Mouse (Mus musculus) embryonic facial prominence, embryonic 14.5 days (tissue): ENCODE data around the gene Mid1. TPM values are rescaled to one million over a fixed set of nuclear protein-coding genes. Genes with fewer than 3 reads are reported as not detected.
"Not testable (repeated sequence)": the region's sequence is repeated elsewhere in the genome, so short reads cannot be mapped to it uniquely, and the experiment has no call there.

Experiments
- ATAC-seq: fragments of 200-750 bp; cut with Nextera tagmentation; 2 replicates; pipeline ENCODE4 v1.8.0; 2017; ENCODE audit warnings: low read depth, moderate number of reproducible peaks, moderate TSS enrichment
- DNase-seq: peaks from one replicate; pipeline ENCODE4 v3.0.0-alpha.2; 2015; ENCODE audit warnings: low spot score
- H3K27ac ChIP-seq: fragments of 300-500 bp; sonication (generic); replicated peaks from 2 replicates; pipeline ENCODE4 v1.5.1; 2014; ENCODE audit warnings: low read depth, mild to moderate bottlenecking, low read length, moderate library complexity
- H3K27me3 ChIP-seq: fragments of 300-500 bp; sonication (generic); replicated peaks from 2 replicates; pipeline ENCODE4 v1.6.1; 2014; ENCODE audit warnings: low read length; ENCODE audit not compliant: control insufficient read depth, insufficient read depth
- H3K36me3 ChIP-seq: fragments of 300-500 bp; sonication (generic); 2 replicates; pipeline ENCODE4 v1.6.1; 2014; ENCODE audit warnings: low read length, mixed read lengths; ENCODE audit not compliant: control insufficient read depth, insufficient read depth
- H3K4me1 ChIP-seq: fragments of 300-500 bp; sonication (generic); 2 replicates; pipeline ENCODE4 v1.6.1; 2014; ENCODE audit warnings: antibody characterized with exemption, low read length; ENCODE audit not compliant: control insufficient read depth, insufficient read depth
- H3K4me2 ChIP-seq: fragments of 300-500 bp; sonication (generic); 2 replicates; pipeline ENCODE4 v1.6.1; 2014; ENCODE audit warnings: low read depth, mild to moderate bottlenecking, low read length, moderate library complexity, mixed read lengths
- H3K4me3 ChIP-seq: fragments of 300-500 bp; sonication (generic); 2 replicates; pipeline ENCODE4 v1.5.1; 2014; ENCODE audit warnings: low read depth, mild to moderate bottlenecking, low read length
- H3K9ac ChIP-seq: fragments of 300-500 bp; sonication (generic); 2 replicates; pipeline ENCODE4 v1.6.1; 2014; ENCODE audit warnings: low read depth, mild to moderate bottlenecking, low read length, moderate library complexity, mixed read lengths
- H3K9me3 ChIP-seq: fragments of 300-500 bp; sonication (generic); 2 replicates; pipeline ENCODE4 v1.6.1; 2016; ENCODE audit warnings: low read length; ENCODE audit not compliant: control insufficient read depth
- WGBS: fragments of 180-500 bp; shearing (Covaris S2); extraction: QIAGEN DNeasy Blood & Tissue Kit; methylation state at CpG from one replicate; pipeline ENCODE4 v1.1.7; 2014; 5-methylcytosine and 5-hydroxymethylcytosine counted together
- polyA plus RNA-seq: library from polyadenylated mRNA; unstranded; fragments of >200 nt; fragmentation: Nextera tagmentation; extraction: Ambion mirVana; gene quantifications from 2 replicates; pipeline ENCODE4 v1.2.1, GENCODE M21; 2014

Gene Mid1
- polyA plus RNA-seq, 1 experiment from 2014 or later, result 10.4 TPM

GRCm38 (mm10) chrX:170009016-170009750 lies 324.2 kb downstream of the Mid1 start, which contains the start of gene Gm21887:
Gene Gm21887 (plus strand): TSS chrX:170009659.
- DNase-seq, result peak; percentile 97
- not testable (repeated sequence) for H3K27me3 ChIP-seq, H3K4me1 ChIP-seq
- 80% methylated on average over 114 of the region's 118 CpGs for whole genome bisulfite sequencing
- Histone ChIP-seq H3K4me3 (peak within 1 kb of the TSS; percentile 53), H3K9me3 (peaks cover 60% of the 10 kb centered on the region), H3K9ac (peak within 1 kb of the TSS; percentile 85), H3K36me3 (peaks cover 31% of the 10 kb centered on the region), H3K4me2 (peak within 1 kb of the TSS; percentile 49), H3K27ac (peak within 1 kb of the TSS; percentile 93)
- peak; percentile 88 for ATAC-seq

GRCm38 (mm10) chrX:170009801-170010221 lies 324.8 kb downstream of the Mid1 start:
- Histone ChIP-seq H3K4me3 (peak overlapping the region; percentile 53), H3K9ac (peak overlapping the region; percentile 85), H3K27ac (peak overlapping the region; percentile 93), H3K36me3 (peaks cover 32% of the 10 kb centered on the region), H3K4me2 (peak overlapping the region; percentile 18; the same call in 1 of the 2 replicates), H3K9me3 (peaks cover 56% of the 10 kb centered on the region)
- WGBS, result 66% methylated on average over 25 of the region's 25 CpGs
- DNase-seq, result peak; percentile 100
- ATAC-seq, result peak; percentile 97
- H3K27me3 ChIP-seq, H3K4me1 ChIP-seq: not testable (repeated sequence)

- H3K9me3 ChIP-seq, result peaks cover 47% of the 10 kb centered on the region
- not testable (repeated sequence) for DNase-seq, H3K4me1 ChIP-seq, H3K27me3 ChIP-seq
- H3K36me3 ChIP-seq, result peaks cover 32% of the 10 kb centered on the region
- peak; percentile 4; the same call in 1 of the 2 replicates for ATAC-seq
- H3K9ac ChIP-seq, result peak overlapping the region; percentile 5; the same call in 1 of the 2 replicates
- H3K4me3 ChIP-seq, result peak overlapping the region; percentile 53
- WGBS, result 86% methylated on average over 97 of the region's 97 CpGs
- H3K27ac ChIP-seq, result peak overlapping the region; percentile 8
- peak overlapping the region; percentile 49 for H3K4me2 ChIP-seq
These were observed 325.9 kb downstream of the Mid1 start for GRCm38 (mm10) chrX:170010581-170011528.

- Histone ChIP-seq H3K9me3 (peaks cover 45% of the 10 kb centered on the region), H3K36me3 (peaks cover 32% of the 10 kb centered on the region)
- not testable (repeated sequence) for H3K4me1 ChIP-seq, H3K27me3 ChIP-seq, ATAC-seq, H3K4me2 ChIP-seq, H3K27ac ChIP-seq, H3K9ac ChIP-seq, H3K4me3 ChIP-seq, DNase-seq
- WGBS, result 95% methylated on average over 9 of the region's 10 CpGs
These were observed 326.5 kb downstream of the Mid1 start for GRCm38 (mm10) chrX:170011529-170011879.

GRCm38 (mm10) chrX:170013421-170013820 lies 328.4 kb downstream of the Mid1 start:
- H3K36me3 ChIP-seq, result peaks cover 43% of the 10 kb centered on the region
- H3K4me3 ChIP-seq, H3K4me1 ChIP-seq, H3K9ac ChIP-seq, H3K27ac ChIP-seq, ATAC-seq, H3K4me2 ChIP-seq, H3K27me3 ChIP-seq, DNase-seq: not testable (repeated sequence)
- peaks cover 34% of the 10 kb centered on the region for H3K9me3 ChIP-seq
- 84% methylated on average over 13 of the region's 13 CpGs for WGBS

- Histone ChIP-seq H3K36me3 (peaks cover 50% of the 10 kb centered on the region), H3K9me3 (peaks cover 34% of the 10 kb centered on the region)
- H3K4me2 ChIP-seq, H3K4me1 ChIP-seq, DNase-seq, H3K4me3 ChIP-seq, H3K27me3 ChIP-seq, ATAC-seq, H3K27ac ChIP-seq, H3K9ac ChIP-seq: not testable (repeated sequence)
- WGBS, result 95% methylated on average over 12 of the region's 13 CpGs
These were observed 329.0 kb downstream of the Mid1 start for GRCm38 (mm10) chrX:170014038-170014437.

GRCm38 (mm10) chrX:170015883-170016282 lies 330.9 kb downstream of the Mid1 start:
- peaks cover 55% of the 10 kb centered on the region for H3K36me3 ChIP-seq

More at GRCm38 (mm10) chrX:170015883-170016282, 330.9 kb downstream of the Mid1 start:
- ATAC-seq, H3K27me3 ChIP-seq, H3K27ac ChIP-seq, H3K4me2 ChIP-seq, H3K9ac ChIP-seq, DNase-seq, H3K4me1 ChIP-seq, H3K4me3 ChIP-seq: not testable (repeated sequence)
- 95% methylated on average over 12 of the region's 12 CpGs for WGBS
- peaks cover 33% of the 10 kb centered on the region for H3K9me3 ChIP-seq
